Mouse (Mus musculus) gastrocnemius, postnatal 25 days (tissue): ENCODE measurements at regions not wholly inside any gene's neighbourhood (a gene's known extent, or its start where the extent isn't known, plus 50 kb on each side); places are given as distances from the start of the nearest gene placed in this dataset.

Experiments used
- DNase-seq: peaks from one replicate; pipeline ENCODE4 v3.0.0; 2022

DNA sequence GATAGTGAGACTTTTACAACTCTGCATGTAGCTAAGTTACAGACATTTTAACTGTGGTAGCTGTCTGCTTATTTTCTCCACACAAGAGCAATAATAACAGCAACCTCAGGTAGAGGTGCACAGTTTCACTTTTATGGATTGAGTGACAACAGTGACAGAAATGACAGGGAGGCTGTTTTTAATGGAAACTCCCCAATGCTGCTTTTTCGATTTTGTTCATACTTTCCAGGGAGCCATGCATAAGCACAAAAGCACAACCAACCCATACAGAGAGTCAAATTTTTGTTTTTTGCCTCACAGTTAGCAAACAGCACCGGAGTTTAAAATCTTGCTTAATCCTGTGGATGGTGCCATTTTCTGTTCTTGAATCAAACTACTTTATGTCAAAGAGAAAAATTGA lies 955.6 kb downstream of the Tbl1xr1 start:
- DNase-seq: no peak

DNA sequence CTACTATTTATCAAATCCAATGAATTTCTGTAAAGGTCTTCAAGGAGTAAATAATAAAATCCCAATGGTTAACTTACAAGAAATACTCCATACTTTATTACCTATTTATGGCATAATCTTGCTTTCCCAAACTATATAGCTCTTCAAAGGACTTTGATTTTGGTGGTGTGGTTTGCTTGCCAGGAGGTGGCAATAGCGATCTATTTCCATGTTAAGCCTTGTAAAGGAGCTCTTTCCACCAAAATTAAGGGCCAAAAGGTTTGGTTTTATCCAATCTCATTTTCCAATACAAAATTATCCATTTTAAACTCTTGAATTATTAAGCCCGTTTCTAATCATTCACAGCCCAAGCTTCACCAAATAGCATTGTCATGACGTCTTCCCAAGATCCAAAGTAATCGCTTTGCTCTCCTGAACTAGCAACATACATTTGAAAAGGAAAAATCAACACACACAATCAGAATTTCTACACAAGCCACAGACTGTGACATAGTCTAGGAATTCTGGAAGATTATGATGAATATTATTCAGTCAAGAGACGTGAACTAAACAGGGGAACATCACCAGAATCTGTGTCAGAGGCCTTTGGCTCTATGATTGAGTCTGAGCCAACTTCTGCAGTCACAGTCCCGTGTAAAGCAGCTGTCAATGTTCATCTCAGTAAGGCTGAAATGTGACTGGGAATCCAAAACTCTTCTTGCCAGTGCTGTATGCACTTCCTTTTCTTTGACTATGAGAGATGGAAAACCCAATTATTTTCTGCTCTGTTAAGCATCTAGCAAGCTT lies 986.9 kb downstream of the Tbl1xr1 start:
- no peak for DNase-seq

DNA sequence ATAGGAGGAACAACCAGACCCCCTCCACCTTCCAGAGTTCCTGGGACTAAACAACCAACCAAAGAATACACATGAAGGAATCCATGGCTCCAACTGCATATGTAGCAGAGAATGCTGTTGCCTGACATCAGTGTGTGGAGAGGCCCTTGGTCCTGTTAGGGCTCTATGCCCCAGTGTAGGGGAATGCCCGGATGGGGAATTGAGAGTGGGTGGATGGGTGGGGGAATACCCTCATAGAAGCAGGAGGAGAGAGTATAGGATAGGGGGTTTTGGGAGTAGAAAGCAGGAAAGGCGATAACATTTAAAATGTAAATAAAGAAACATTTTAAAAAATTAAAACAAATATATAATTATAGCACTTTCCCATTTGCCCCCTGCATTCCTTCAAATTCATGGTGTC lies 995.0 kb downstream of the Tbl1xr1 start:
- DNase-seq: no peak
